Mouse (Mus musculus) forebrain, embryonic 13.5 days (tissue): Measurements from ENCODE around the gene Clpsl2. TPM values are rescaled to one million over a fixed set of nuclear protein-coding genes. Genes with fewer than 3 reads are reported as not detected.

ENCODE experiments used
- ATAC-seq: fragments of 200-750 bp; cut with Nextera tagmentation; 2 replicates; pipeline ENCODE4 v1.8.0; 2017
- H3K27ac ChIP-seq: fragments of 300-500 bp; sonication (generic); 2 replicates; pipeline ENCODE4 v1.5.1; 2015; ENCODE audit warnings: inconsistent platforms, mild to moderate bottlenecking, moderate library complexity
- H3K27me3 ChIP-seq: fragments of 300-500 bp; sonication (generic); 2 replicates; pipeline ENCODE4 v1.6.1; 2015; ENCODE audit warnings: mild to moderate bottlenecking, inconsistent platforms
- H3K36me3 ChIP-seq: fragments of 300-500 bp; sonication (generic); 2 replicates; pipeline ENCODE4 v1.6.1; 2015; ENCODE audit warnings: mild to moderate bottlenecking, inconsistent platforms; ENCODE audit not compliant: poor library complexity, severe bottlenecking
- H3K4me1 ChIP-seq: fragments of 300-500 bp; sonication (generic); 2 replicates; pipeline ENCODE4 v1.6.1; 2015; ENCODE audit warnings: inconsistent platforms
- H3K4me2 ChIP-seq: fragments of 300-500 bp; sonication (generic); 2 replicates; pipeline ENCODE4 v1.6.1; 2015; ENCODE audit warnings: inconsistent platforms, mild to moderate bottlenecking, moderate library complexity
- H3K4me3 ChIP-seq: fragments of 300-500 bp; sonication (generic); 2 replicates; pipeline ENCODE4 v1.5.1; 2015; ENCODE audit warnings: mild to moderate bottlenecking, inconsistent platforms
- H3K9ac ChIP-seq: fragments of 300-500 bp; sonication (generic); 2 replicates; pipeline ENCODE4 v1.6.1; 2015; ENCODE audit warnings: mild to moderate bottlenecking, inconsistent platforms
- H3K9me3 ChIP-seq: fragments of 300-500 bp; sonication (generic); replicated peaks from 2 replicates; pipeline ENCODE4 v1.6.1; 2016; ENCODE audit warnings: inconsistent platforms
- WGBS: fragments of 180-500 bp; shearing (Covaris S2); methylation state at CpG from one replicate; pipeline ENCODE4 v1.1.7; 2015; 5-methylcytosine and 5-hydroxymethylcytosine counted together
- polyA plus RNA-seq: library from polyadenylated mRNA; unstranded; fragments of >200 nt; fragmentation: Nextera tagmentation; extraction: Ambion mirVana; gene quantifications from 2 replicates; pipeline ENCODE4 v1.2.1, GENCODE M21; 2015

Clpsl2 gene
- polyA plus RNA-seq, 1 experiment from 2014 or later = not detected

GRCm38 (mm10) chr17:28522623-28523354, 26.4 kb upstream of the Clpsl2 start:
- H3K9ac ChIP-seq = peak overlapping the region; percentile 82

GRCm38 (mm10) chr17:28523355-28524008, 25.7 kb upstream of the Clpsl2 start:
- no peak for ATAC-seq
- WGBS = 7% methylated on average over 28 of the region's 28 CpGs

More at GRCm38 (mm10) chr17:28522623-28523354, 26.4 kb upstream of the Clpsl2 start:
- WGBS = under 1% methylated on average over 40 of the region's 66 CpGs
- Histone ChIP-seq H3K4me1 (peaks cover 31% of the 10 kb centered on the region), H3K4me2 (peak overlapping the region; percentile 89), H3K27me3 (peaks cover 23% of the 10 kb centered on the region), H3K4me3 (peak overlapping the region; percentile 77), H3K9me3 (no peaks in the 10 kb centered on the region), H3K27ac (peak overlapping the region; percentile 83), H3K36me3 (no peaks in the 10 kb centered on the region)
- peak; percentile 88 for ATAC-seq

GRCm38 (mm10) chr17:28524009-28524695, 25.1 kb upstream of the Clpsl2 start:
- H3K4me3 ChIP-seq = no peak overlapping the region
- H3K4me1 ChIP-seq = peaks cover 21% of the 10 kb centered on the region
- H3K9ac ChIP-seq = no peak overlapping the region
- peak overlapping the region; percentile 89; the same call in 1 of the 2 replicates for H3K4me2 ChIP-seq
- H3K27me3 ChIP-seq = peaks cover 23% of the 10 kb centered on the region
- no peaks in the 10 kb centered on the region for H3K36me3 ChIP-seq
- ATAC-seq = no peak
- no peaks in the 10 kb centered on the region for H3K9me3 ChIP-seq
- H3K27ac ChIP-seq = no peak overlapping the region
- WGBS = 91% methylated on average over 23 of the region's 23 CpGs

More at GRCm38 (mm10) chr17:28523355-28524008, 25.7 kb upstream of the Clpsl2 start:
- peak overlapping the region; percentile 89 for H3K4me2 ChIP-seq
- peaks cover 23% of the 10 kb centered on the region for H3K27me3 ChIP-seq
- H3K36me3 ChIP-seq = no peaks in the 10 kb centered on the region
- peak overlapping the region; percentile 83; the same call in 1 of the 2 replicates for H3K27ac ChIP-seq
- H3K9me3 ChIP-seq = no peaks in the 10 kb centered on the region
- H3K4me1 ChIP-seq = peaks cover 28% of the 10 kb centered on the region
- H3K4me3 ChIP-seq = peak overlapping the region; percentile 77
- peak overlapping the region; percentile 82 for H3K9ac ChIP-seq

DNA sequence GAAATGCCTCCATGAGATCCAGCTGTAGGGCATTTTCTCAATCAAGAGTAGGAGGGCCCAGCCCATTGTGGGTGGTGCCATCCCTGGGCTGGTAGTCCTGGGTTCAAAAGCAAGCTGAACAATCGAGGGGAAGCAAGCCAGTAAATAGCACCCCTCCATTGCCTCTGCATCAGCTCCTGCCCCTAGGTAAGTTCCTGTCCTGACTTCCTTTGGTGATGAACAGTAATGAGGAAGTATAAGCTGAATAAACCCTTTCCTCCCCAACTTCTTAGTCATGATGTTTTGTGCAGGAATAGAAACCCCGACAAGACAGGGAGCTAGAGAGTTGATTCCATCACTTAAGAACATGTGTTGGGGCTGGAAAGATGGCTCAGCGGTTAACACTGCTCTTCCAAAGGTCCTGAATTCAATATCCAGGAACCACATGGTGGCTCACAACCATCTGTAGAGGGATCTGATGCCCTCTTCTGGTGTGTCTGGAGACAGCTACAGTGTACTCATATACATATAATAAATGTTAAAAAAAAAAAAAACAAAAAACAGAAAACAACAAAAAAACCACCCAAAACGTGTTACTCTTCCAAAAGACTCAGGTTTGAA, 24.3 kb upstream of the Clpsl2 start:
- H3K36me3 ChIP-seq = no peaks in the 10 kb centered on the region
- peaks cover 23% of the 10 kb centered on the region for H3K27me3 ChIP-seq
- no peaks in the 10 kb centered on the region for H3K9me3 ChIP-seq
- 76% methylated on average over 4 of the region's 4 CpGs for WGBS
- no peak overlapping the region for H3K27ac ChIP-seq
- peaks cover 21% of the 10 kb centered on the region for H3K4me1 ChIP-seq
- no peak overlapping the region for H3K9ac ChIP-seq
- no peak for ATAC-seq
- no peak overlapping the region for H3K4me2 ChIP-seq
- no peak overlapping the region for H3K4me3 ChIP-seq

DNA sequence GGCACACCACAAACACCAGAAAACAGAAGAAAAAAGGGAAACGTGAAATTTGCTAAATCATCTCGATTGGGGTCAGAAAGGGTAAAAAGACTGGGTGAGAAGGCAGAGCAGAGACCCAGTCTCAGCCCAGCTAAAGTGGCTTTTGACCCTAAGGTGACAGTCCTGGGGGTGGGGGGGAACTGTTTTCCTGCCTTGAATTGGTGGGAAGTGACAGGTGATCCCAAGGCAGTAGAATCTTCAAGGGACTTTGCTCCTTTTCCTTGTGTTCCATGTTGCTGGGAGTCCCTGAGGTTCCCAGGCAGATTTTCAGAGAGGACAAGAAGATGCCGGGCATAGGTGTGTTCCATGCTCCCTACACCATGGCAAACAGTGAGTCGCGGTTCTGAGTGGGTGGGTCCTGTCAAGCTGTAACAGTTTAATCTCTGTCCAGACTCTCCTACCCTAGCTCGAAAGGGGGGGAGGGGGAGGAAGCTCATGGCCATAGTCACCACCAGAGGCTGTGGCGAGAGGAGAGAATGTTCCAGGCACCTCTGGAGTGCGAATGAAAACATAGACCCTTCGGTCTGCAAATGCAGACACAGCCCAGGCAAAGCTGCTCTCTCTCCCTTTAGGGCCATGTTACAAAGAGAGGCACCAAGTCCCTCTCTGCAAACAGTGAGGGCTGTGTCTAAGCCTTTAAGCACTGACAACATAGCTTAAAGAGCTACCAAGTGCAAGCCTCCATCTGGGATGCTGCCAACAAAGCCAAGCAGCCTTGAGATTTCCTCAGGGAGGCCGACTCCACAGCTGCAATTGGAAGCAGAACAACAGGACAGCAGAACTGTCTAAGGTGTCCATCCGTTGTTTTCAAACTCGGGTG, 21.8 kb upstream of the Clpsl2 start:
- Histone ChIP-seq H3K9me3 (no peaks in the 10 kb centered on the region), H3K9ac (0 out of 2 replicates have a peak overlapping the region, but pooled peaks have one; percentile 31), H3K36me3 (no peaks in the 10 kb centered on the region), H3K4me3 (no peak overlapping the region), H3K4me2 (peak overlapping the region; percentile 30), H3K27me3 (peaks cover 22% of the 10 kb centered on the region), H3K4me1 (peaks cover 20% of the 10 kb centered on the region), H3K27ac (no peak overlapping the region)
- 49% methylated on average over 12 of the region's 12 CpGs for WGBS
- no peak for ATAC-seq

GRCm38 (mm10) chr17:28528043-28528351, 21.2 kb upstream of the Clpsl2 start:
- peaks cover 22% of the 10 kb centered on the region for H3K27me3 ChIP-seq
- H3K4me1 ChIP-seq = peaks cover 20% of the 10 kb centered on the region; the same call in 1 of the 2 replicates
- H3K9me3 ChIP-seq = no peaks in the 10 kb centered on the region
- no peak overlapping the region for H3K4me3 ChIP-seq
- H3K4me2 ChIP-seq = peak overlapping the region; percentile 30
- WGBS = 2% methylated on average over 6 of the region's 6 CpGs
- H3K36me3 ChIP-seq = no peaks in the 10 kb centered on the region
- peak; percentile 68; the same call in 1 of the 2 replicates for ATAC-seq
- H3K9ac ChIP-seq = 0 out of 2 replicates have a peak overlapping the region, but pooled peaks have one; percentile 31
- no peak overlapping the region for H3K27ac ChIP-seq

- Histone ChIP-seq H3K4me3 (no peak overlapping the region), H3K27ac (no peak overlapping the region), H3K27me3 (peaks cover 18% of the 10 kb centered on the region), H3K9ac (no peak overlapping the region), H3K4me2 (no peak overlapping the region), H3K4me1 (peaks cover 12% of the 10 kb centered on the region; the same call in 1 of the 2 replicates), H3K36me3 (no peaks in the 10 kb centered on the region), H3K9me3 (no peaks in the 10 kb centered on the region)
- WGBS = 77% methylated on average over 4 of the region's 4 CpGs
- no peak for ATAC-seq
These were observed 20.1 kb upstream of the Clpsl2 start for GRCm38 (mm10) chr17:28529116-28529515.

GRCm38 (mm10) chr17:28530506-28530905, 18.7 kb upstream of the Clpsl2 start, which contains the start of gene Armc12:
Gene Armc12 (plus strand): TSS chr17:28530806.
- peaks cover 7% of the 10 kb centered on the region for H3K27me3 ChIP-seq
- 79% methylated on average over 6 of the region's 6 CpGs for WGBS
- H3K9ac ChIP-seq = no peak within 1 kb of the TSS
- H3K4me3 ChIP-seq = no peak within 1 kb of the TSS
- H3K36me3 ChIP-seq = no peaks in the 10 kb centered on the region
- H3K27ac ChIP-seq = no peak within 1 kb of the TSS
- ATAC-seq = no peak
- no peak within 1 kb of the TSS for H3K4me2 ChIP-seq
- H3K4me1 ChIP-seq = peaks cover 12% of the 10 kb centered on the region; the same call in 1 of the 2 replicates
- H3K9me3 ChIP-seq = no peaks in the 10 kb centered on the region

GRCm38 (mm10) chr17:28531946-28532345, 17.3 kb upstream of the Clpsl2 start:
- peaks cover 7% of the 10 kb centered on the region for H3K27me3 ChIP-seq
- no peak overlapping the region for H3K27ac ChIP-seq
- 14% methylated on average over 17 of the region's 18 CpGs for WGBS
- H3K9me3 ChIP-seq = no peaks in the 10 kb centered on the region
- no peak for ATAC-seq
- H3K9ac ChIP-seq = no peak overlapping the region
- peaks cover 12% of the 10 kb centered on the region; the same call in 1 of the 2 replicates for H3K4me1 ChIP-seq
- H3K36me3 ChIP-seq = no peaks in the 10 kb centered on the region
- peak overlapping the region; percentile 25; the same call in 1 of the 2 replicates for H3K4me2 ChIP-seq
- H3K4me3 ChIP-seq = no peak overlapping the region

GRCm38 (mm10) chr17:28532557-28532956, 16.7 kb upstream of the Clpsl2 start:
- Histone ChIP-seq H3K9me3 (no peaks in the 10 kb centered on the region), H3K4me2 (no peak overlapping the region), H3K27me3 (peaks cover 8% of the 10 kb centered on the region), H3K4me3 (no peak overlapping the region), H3K27ac (no peak overlapping the region), H3K36me3 (no peaks in the 10 kb centered on the region), H3K9ac (no peak overlapping the region), H3K4me1 (peaks cover 11% of the 10 kb centered on the region; the same call in 1 of the 2 replicates)
- 85% methylated on average over 7 of the region's 7 CpGs for WGBS
- ATAC-seq = no peak

- ATAC-seq = no peak
- H3K4me2 ChIP-seq = no peak overlapping the region
- H3K9ac ChIP-seq = no peak overlapping the region
- H3K27ac ChIP-seq = no peak overlapping the region
- H3K27me3 ChIP-seq = peaks cover 10% of the 10 kb centered on the region
- peaks cover 6% of the 10 kb centered on the region; the same call in 1 of the 2 replicates for H3K4me1 ChIP-seq
- WGBS = 94% methylated on average over 13 of the region's 13 CpGs
- H3K4me3 ChIP-seq = no peak overlapping the region
- no peaks in the 10 kb centered on the region for H3K36me3 ChIP-seq
- H3K9me3 ChIP-seq = no peaks in the 10 kb centered on the region; the same call in 1 of the 2 replicates
These were observed 15.9 kb upstream of the Clpsl2 start for GRCm38 (mm10) chr17:28533327-28533726.
